Mouse (Mus musculus) brain, embryonic 14.5 days (tissue): ENCODE data around the gene Copg1. TPM values are rescaled to one million over a fixed set of nuclear protein-coding genes. Genes with fewer than 3 reads are reported as not detected.

Experiments used
- DNase-seq: peaks from one replicate; pipeline ENCODE4 v3.0.0-alpha.2; 2011; ENCODE audit warnings: low read depth
- CTCF ChIP-seq: fragments of 200-500 bp; IDR thresholded peaks from 2 replicates; pipeline ENCODE4 v1.5.1; 2012; ENCODE audit warnings: inconsistent platforms, mild to moderate bottlenecking, moderate library complexity, borderline replicate concordance; ENCODE audit not compliant: insufficient read depth, insufficient read length; ENCODE audit errors: extremely low read depth
- POLR2A ChIP-seq: fragments of 200-500 bp; IDR thresholded peaks from 2 replicates; pipeline ENCODE4 v1.6.1; 2012; ENCODE audit warnings: mild to moderate bottlenecking, inconsistent platforms, borderline replicate concordance; ENCODE audit not compliant: poor library complexity, insufficient read depth, insufficient read length, severe bottlenecking; ENCODE audit errors: extremely low read depth
- polyA plus RNA-seq: library from polyadenylated mRNA; depleted of rRNA; stranded (reverse); fragments of >200 nt; gene quantifications from 2 replicates; pipeline ENCODE4 v1.2.3, GENCODE M21; 2012

The Copg1 gene
- polyA plus RNA-seq, 1 experiment = 121 TPM

DNA sequence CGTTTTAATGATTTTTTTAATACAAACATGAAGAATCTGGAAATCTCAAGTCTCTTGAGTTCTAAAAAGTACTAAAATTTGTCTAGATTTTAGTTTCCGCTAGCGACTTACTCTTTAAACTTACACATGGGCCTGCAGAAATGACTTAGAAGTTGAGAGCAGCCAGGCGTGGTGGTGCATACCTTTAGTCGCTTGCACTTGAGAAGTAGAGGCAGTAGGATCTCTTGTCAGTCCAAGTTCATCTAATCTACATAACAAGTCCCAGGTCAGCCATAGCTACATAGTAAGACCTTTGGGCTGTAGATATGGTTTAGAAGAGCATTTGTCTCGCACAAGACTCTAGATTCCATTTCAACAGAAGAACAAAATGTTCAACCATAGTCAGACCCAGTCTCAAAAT lies 35.7 kb upstream of the Copg1 start:
- DNase-seq = no peak
- TF ChIP-seq CTCF = no peak
- no peak for TF ChIP-seq POLR2A

DNA sequence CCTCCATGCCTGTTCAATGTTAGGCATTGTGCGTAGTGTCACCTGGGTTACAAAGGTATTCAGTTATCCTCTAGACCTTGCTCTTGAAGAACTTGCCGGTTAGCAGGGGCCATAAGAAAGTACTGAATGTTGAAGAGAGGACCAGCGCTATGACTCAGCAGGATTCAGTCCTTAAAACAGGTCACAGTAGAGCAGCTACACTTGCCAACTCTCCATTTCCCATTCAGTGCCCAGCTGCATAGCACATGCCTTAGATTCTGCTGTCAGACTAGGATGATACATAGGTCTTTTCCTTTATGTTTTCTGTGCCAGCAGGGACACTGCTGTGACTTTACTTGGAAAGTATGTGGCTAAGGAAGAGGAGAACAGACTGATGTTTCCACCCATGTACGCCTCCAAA lies 34.2 kb upstream of the Copg1 start:
- no peak for DNase-seq
- TF ChIP-seq POLR2A (no peak), CTCF (no peak)

DNA sequence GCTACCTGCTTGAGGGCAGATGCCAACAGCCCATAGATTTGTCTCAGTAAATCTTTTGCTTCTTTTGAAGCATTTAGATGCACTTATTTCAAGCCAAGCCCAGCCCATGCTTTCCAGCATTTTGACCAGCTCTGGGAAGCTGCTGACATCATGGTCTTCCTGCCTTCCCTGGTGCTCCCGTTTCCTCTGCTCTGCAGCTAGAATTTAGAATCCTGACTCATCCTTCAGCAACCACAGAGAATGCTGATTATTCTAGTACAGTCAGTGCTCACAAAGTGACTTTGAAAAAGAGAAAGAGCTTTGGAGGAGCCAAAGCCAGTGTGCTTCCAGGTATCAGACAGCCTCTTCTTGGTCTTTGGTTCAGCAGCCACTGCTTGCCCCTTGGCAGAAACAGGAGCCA lies 30.5 kb upstream of the Copg1 start:
- DNase-seq = no peak
- TF ChIP-seq CTCF = no peak
- TF ChIP-seq POLR2A = no peak

DNA sequence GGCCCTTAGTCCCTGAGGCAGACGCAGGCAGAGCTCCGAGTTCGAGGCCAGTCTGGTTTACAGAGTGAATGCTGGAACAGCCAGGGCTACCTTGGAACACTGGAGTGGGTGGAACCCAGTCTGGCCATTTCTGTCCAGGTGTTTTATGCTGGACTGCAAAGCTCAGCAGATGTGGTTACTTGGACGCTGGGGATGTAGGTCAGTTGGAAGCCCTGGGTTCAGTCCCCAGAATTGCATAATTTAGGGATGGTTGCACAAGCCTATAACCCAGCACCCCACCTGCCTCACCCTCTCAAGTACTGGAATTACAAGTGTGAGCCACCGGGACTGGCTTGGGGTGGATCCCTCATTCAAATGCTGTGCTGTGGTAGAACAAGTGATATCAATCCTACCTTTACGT lies 21.4 kb upstream of the Copg1 start:
- DNase-seq = no peak
- no peak for TF ChIP-seq CTCF
- no peak for TF ChIP-seq POLR2A

DNA sequence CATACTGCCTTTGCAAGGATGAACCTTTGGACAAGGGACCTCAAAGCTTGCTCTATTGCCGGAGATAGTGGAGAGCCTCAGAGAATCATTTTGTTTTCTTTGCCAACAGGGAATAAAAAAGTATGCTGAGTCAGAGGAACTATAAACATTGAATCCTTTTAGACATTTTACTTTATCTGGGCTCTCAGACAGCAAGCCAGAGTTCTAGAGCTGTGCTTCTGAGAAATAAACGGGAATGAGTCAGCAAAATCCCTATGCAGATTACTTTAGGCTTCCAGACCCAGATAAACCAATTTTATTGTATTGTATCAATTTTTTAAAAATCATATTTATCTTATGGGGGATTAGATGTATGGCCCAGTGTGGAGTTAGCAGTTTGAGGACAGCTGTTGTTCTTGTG lies 20.4 kb upstream of the Copg1 start:
- TF ChIP-seq POLR2A (no peak), CTCF (no peak)
- DNase-seq = no peak

DNA sequence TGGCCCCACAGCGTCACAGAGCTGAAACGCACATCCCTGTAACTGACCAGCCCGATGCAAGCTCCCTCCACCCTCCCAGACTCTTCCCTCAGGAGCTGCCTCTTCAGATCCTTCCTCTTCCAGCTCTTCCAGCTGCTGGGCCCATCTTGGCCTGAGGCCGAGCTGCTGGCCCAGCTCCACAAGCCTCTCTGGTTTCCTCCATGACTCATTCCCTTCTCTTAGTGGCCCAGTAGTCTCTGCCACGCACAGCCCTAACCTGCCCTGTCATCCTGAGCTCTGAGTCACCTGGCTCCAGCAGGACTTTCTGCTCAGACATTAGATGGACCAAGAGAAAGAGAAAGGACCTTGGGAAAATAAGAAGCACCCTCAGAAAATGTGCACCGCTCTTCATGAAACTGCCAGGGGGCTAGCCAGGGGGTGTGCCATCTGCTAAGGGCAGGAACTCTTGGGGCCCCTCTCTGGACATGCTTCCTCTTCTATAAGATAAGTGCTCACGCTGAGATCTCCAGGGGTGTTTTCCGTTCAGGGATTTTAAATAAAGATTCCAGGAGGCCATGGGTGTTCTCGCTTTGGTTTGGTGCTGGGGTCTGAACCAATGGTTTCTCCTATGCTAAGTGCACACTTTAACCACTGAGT lies 18.6 kb upstream of the Copg1 start:
- TF ChIP-seq POLR2A = no peak
- TF ChIP-seq CTCF = no peak
- DNase-seq = no peak

DNA sequence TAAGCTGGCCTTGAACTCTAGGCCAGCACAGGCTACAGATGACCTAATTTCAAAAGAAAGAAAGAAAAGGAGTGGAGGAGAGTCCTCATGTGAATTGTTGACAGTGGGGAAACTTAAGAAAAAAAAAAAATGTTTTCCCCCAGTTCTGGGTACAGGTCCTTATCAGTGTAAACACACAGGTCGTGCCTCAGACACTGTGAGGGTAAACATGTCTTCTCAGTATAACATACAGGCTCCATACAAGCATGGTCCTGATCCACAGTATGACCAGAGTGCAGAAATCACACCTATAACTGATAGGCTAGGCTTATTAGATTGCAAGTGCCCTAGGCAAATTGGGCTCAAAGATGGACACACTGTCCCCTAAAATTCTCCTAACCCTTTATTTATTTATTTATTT lies 17.2 kb upstream of the Copg1 start:
- no peak for DNase-seq

DNA sequence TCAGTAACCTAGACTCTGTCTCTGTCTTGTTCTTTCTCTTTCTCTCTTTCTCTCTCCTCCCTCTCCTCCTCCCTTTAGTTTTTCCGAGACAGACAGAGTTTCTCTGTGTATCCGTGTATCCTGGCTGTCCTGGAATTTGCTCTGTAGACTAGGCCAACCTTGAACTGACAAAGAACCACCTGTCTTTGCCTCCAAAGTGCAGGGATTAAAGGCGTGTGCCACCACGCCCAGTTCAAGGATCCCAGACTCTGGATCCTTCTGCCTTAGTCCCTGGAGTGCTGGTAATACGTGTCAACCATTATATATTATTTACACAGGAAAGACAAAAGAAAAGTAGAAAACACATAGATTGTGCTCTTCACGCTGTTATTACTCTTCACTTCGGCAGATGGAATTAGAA lies 16.4 kb upstream of the Copg1 start:
- no peak for DNase-seq
- TF ChIP-seq POLR2A (no peak), CTCF (no peak)

More for the DNA sequence above, 17.2 kb upstream of the Copg1 start:
- TF ChIP-seq CTCF (no peak), POLR2A (no peak)

DNA sequence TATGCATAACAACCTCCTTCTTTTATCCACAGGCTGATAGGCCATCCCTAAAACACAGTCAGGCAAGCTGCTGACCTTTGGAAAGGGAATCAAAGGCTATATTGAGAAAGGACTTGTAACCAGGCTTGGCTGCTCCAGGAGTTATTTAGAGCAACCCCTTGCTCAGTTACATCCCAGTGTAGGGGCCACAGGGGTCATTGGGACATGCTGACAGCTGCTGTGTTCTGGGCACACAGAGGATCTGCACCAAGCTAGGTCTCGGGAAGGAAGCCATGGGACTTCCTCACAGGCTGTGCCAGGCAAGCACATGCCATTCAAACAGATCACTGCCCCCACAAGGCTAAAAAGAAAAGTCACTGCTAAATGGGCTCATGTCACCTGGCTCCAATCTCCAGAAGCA lies 14.5 kb upstream of the Copg1 start:
- DNase-seq = no peak
- TF ChIP-seq POLR2A = no peak

DNA sequence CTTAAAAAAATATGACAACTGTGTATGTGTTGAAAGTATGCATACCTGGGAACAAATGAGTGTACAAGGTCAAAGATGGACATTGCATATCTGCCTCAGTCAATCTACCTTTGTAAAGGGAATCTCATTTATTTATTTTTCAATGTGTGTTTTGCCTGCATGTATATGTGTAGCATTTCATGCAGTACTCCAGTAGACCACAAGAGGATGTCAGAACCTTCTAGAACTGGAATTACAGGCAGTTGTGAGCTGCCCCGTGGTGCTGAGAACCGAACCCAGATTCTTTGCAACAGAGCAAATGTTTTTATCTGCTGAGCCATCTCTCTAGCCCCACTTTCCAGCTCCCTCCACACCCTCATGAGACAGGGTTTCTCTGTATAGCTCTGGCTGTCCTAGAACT lies 13.7 kb upstream of the Copg1 start:
- DNase-seq = no peak
- TF ChIP-seq POLR2A (no peak), CTCF (no peak)

DNA sequence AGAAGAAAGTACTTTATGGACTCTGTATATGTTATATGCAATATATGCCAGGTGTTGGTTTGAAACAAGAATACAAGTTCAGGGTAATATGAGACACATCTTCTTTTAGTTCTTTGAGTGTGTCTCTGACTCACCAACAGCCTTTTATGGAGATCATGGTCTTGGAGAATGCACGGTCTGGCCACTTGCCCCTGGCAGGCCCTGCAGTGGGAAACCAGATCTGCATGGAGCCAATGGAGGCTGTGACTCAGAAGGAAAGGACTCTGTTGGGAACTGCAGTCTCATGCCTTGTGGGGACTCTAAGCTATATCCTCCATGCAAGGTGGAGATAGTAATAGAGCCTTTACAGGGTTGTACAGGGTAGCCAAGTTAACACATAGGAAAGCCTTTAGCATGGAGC lies 12.5 kb upstream of the Copg1 start:
- no peak for DNase-seq
- no peak for TF ChIP-seq POLR2A
- TF ChIP-seq CTCF = no peak

DNA sequence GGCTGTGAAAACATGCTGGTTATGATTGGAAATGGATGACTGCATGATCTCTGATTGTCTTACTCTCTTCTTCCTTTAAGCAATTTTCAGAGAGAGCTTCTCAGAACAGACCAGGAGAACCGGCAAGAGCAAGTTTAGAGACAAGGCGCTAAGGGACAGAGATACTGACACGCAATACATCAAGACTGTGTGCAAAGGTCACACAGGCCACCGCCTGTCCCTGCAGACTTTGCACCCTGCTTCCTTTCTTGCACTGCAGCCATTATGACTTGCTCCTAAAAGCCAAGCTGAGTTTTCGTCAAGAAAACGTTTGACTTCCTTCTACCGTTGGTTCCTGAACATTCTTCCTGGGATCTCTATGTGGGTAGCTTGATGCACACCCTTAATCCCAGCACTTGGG lies 12.1 kb upstream of the Copg1 start:
- DNase-seq = no peak

DNA sequence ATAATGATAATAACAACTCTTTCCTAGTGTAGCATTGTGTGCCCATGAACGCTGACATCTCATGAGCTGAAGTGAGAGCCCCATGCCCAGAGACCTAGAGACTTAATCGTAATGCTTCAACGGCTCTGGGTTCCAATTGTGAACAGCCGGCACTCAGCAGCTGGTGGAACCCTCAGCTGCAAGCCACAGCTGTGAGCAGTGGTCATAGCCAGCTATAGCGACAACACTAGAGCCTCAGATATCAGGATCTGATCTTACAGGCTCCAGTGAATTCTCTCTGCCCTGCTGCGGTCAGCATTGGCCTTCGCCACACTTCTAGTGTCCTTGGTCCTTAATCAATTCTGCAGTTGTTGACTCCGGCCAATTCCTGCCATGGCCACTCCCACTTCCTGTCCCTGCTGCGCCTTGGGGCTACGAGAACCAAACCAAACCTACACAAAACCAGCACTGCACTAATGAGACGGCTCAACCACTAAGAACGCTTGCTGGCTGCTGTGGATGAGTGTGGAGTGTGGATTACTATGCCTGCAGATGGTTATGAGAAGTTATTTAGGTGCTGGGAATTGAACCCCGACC lies 11.5 kb upstream of the Copg1 start:
- TF ChIP-seq CTCF (no peak), POLR2A (no peak)
- DNase-seq = no peak

More for the DNA sequence above, 12.1 kb upstream of the Copg1 start:
- no peak for TF ChIP-seq POLR2A
- TF ChIP-seq CTCF = no peak

DNA sequence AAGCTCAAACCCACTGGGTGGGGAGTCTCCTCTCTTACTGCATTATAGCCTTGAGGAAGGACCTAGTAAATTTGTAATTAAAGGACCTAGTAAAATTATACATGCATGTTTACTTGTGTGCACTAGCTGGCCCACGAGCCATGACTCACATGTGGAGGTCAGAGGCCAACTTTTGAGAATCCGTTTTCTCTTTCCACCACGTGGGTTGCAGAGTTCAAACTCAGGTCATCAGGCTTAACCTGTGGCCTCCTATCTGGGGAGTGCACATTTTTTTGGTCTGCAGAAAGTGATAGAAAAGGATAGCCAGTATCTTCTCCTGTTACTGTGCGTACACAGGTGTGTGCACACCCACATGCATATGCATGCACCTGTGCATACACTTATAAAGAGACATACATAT lies 8.6 kb upstream of the Copg1 start:
- no peak for TF ChIP-seq CTCF
- no peak for TF ChIP-seq POLR2A

More for the DNA sequence above, 8.6 kb upstream of the Copg1 start:
- DNase-seq = no peak
